Mouse (Mus musculus): Measurements from ENCODE around the gene Top1. TPM values are rescaled to one million over a fixed set of nuclear protein-coding genes. Genes with fewer than 3 reads are reported as not detected.

The Top1 gene
- polyA plus RNA-seq (2014; fragmentation: Nextera tagmentation; extraction: Ambion mirVana) = 84.1 and 89.8 TPM in 2 replicates

GRCm38 (mm10) chr2:160645614-160646137 lies at the start of gene Top1:
TSS of gene Top1 (plus strand) at chr2:160645888.
- WGBS = under 1% methylated on average over 50 of the region's 50 CpGs
- ATAC-seq (replicated peaks; ENCODE audit: low FRiP score) = peak; percentile 98
- no peaks in the 10 kb centered on the region for H3K36me3 ChIP-seq (ENCODE audit: control insufficient read depth, insufficient read depth, low read length)

GRCm38 (mm10) chr2:160597582-160598281 lies 48.0 kb upstream of the Top1 start:
- H3K27ac ChIP-seq (ENCODE audit: low read depth, low read length) = no peak overlapping the region
- H3K27me3 ChIP-seq (replicated peaks; ENCODE audit: control insufficient read depth, insufficient read depth, low read length) = no peaks in the 10 kb centered on the region
- DNase-seq (ENCODE audit: low spot score) = peak; percentile 70
- no peaks in the 10 kb centered on the region for H3K9me3 ChIP-seq (ENCODE audit: control insufficient read depth, low read length)
- H3K9ac ChIP-seq (ENCODE audit: low read depth, low read length) = no peak overlapping the region
- peaks cover 5% of the 10 kb centered on the region for H3K4me1 ChIP-seq (replicated peaks; ENCODE audit: control insufficient read depth, insufficient read depth, low read length)
- 37% methylated on average over 12 of the region's 12 CpGs for WGBS
- peak; percentile 69 for ATAC-seq (replicated peaks; ENCODE audit: low FRiP score)
- no peak overlapping the region for H3K4me3 ChIP-seq (ENCODE audit: low read depth, low read length)
- H3K36me3 ChIP-seq (ENCODE audit: control insufficient read depth, insufficient read depth, low read length) = no peaks in the 10 kb centered on the region
- no peak overlapping the region for H3K4me2 ChIP-seq

More at GRCm38 (mm10) chr2:160645614-160646137, at the start of gene Top1:
- peaks cover 20% of the 10 kb centered on the region for H3K4me1 ChIP-seq (replicated peaks; ENCODE audit: control insufficient read depth, insufficient read depth, low read length)
- no peaks in the 10 kb centered on the region for H3K27me3 ChIP-seq (replicated peaks; ENCODE audit: control insufficient read depth, insufficient read depth, low read length)
- peak within 1 kb of the TSS; percentile 100 for H3K9ac ChIP-seq (ENCODE audit: low read depth, low read length)
- H3K9me3 ChIP-seq (ENCODE audit: control insufficient read depth, low read length) = no peaks in the 10 kb centered on the region
- H3K4me2 ChIP-seq = peak within 1 kb of the TSS; percentile 91
- H3K4me3 ChIP-seq (ENCODE audit: low read depth, low read length) = peak within 1 kb of the TSS; percentile 100
- H3K27ac ChIP-seq (ENCODE audit: low read depth, low read length) = peak within 1 kb of the TSS; percentile 96
- peak; percentile 97 for DNase-seq (ENCODE audit: low spot score)

GRCm38 (mm10) chr2:160601805-160602204 lies 43.9 kb upstream of the Top1 start:
- no peaks in the 10 kb centered on the region for H3K27me3 ChIP-seq (replicated peaks; ENCODE audit: control insufficient read depth, insufficient read depth, low read length)
- no peak for DNase-seq (ENCODE audit: low spot score)
- WGBS = 36% methylated on average over 1 of the region's 1 CpGs
- no peaks in the 10 kb centered on the region for H3K36me3 ChIP-seq (ENCODE audit: control insufficient read depth, insufficient read depth, low read length)
- H3K27ac ChIP-seq (ENCODE audit: low read depth, low read length) = no peak overlapping the region
- ATAC-seq (replicated peaks; ENCODE audit: low FRiP score) = 0 out of 2 replicates have a peak, but pooled peaks have one; percentile 32
- no peak overlapping the region for H3K9ac ChIP-seq (ENCODE audit: low read depth, low read length)
- H3K4me1 ChIP-seq (replicated peaks; ENCODE audit: control insufficient read depth, insufficient read depth, low read length) = peaks cover 7% of the 10 kb centered on the region
- no peak overlapping the region for H3K4me2 ChIP-seq
- no peak overlapping the region for H3K4me3 ChIP-seq (ENCODE audit: low read depth, low read length)
- no peaks in the 10 kb centered on the region for H3K9me3 ChIP-seq (ENCODE audit: control insufficient read depth, low read length)

- H3K27ac ChIP-seq (ENCODE audit: low read depth, low read length) = peak overlapping the region; percentile 92
- no peak overlapping the region for H3K4me3 ChIP-seq (ENCODE audit: low read depth, low read length)
- H3K36me3 ChIP-seq (ENCODE audit: control insufficient read depth, insufficient read depth, low read length) = no peaks in the 10 kb centered on the region
- peak; percentile 97 for ATAC-seq (replicated peaks; ENCODE audit: low FRiP score)
- H3K27me3 ChIP-seq (replicated peaks; ENCODE audit: control insufficient read depth, insufficient read depth, low read length) = no peaks in the 10 kb centered on the region
- H3K4me1 ChIP-seq (replicated peaks; ENCODE audit: control insufficient read depth, insufficient read depth, low read length) = peaks cover 7% of the 10 kb centered on the region
- 50% methylated on average over 10 of the region's 10 CpGs for WGBS
- H3K4me2 ChIP-seq = peak overlapping the region; percentile 44
- DNase-seq (ENCODE audit: low spot score) = peak; percentile 46
- H3K9ac ChIP-seq (ENCODE audit: low read depth, low read length) = peak overlapping the region; percentile 37; the same call in 1 of the 2 replicates
- H3K9me3 ChIP-seq (ENCODE audit: control insufficient read depth, low read length) = no peaks in the 10 kb centered on the region
Observed at GRCm38 (mm10) chr2:160603154-160603933, 42.3 kb upstream of the Top1 start.

GRCm38 (mm10) chr2:160610012-160610411 lies 35.7 kb upstream of the Top1 start:
- H3K27ac ChIP-seq (ENCODE audit: low read depth, low read length) = no peak overlapping the region
- no peaks in the 10 kb centered on the region for H3K27me3 ChIP-seq (replicated peaks; ENCODE audit: control insufficient read depth, insufficient read depth, low read length)
- DNase-seq (ENCODE audit: low spot score) (no peak), ATAC-seq (replicated peaks; ENCODE audit: low FRiP score) (no peak)
- no peaks in the 10 kb centered on the region for H3K4me1 ChIP-seq (replicated peaks; ENCODE audit: control insufficient read depth, insufficient read depth, low read length)
- H3K4me3 ChIP-seq (ENCODE audit: low read depth, low read length) = no peak overlapping the region
- H3K9me3 ChIP-seq (ENCODE audit: control insufficient read depth, low read length) = no peaks in the 10 kb centered on the region
- no peaks in the 10 kb centered on the region for H3K36me3 ChIP-seq (ENCODE audit: control insufficient read depth, insufficient read depth, low read length)
- 60% methylated on average over 2 of the region's 2 CpGs for WGBS
- H3K9ac ChIP-seq (ENCODE audit: low read depth, low read length) = no peak overlapping the region
- no peak overlapping the region for H3K4me2 ChIP-seq

GRCm38 (mm10) chr2:160613186-160613919 lies 32.3 kb upstream of the Top1 start:
- Histone ChIP-seq H3K27me3 (replicated peaks; ENCODE audit: control insufficient read depth, insufficient read depth, low read length) (no peaks in the 10 kb centered on the region), H3K4me1 (replicated peaks; ENCODE audit: control insufficient read depth, insufficient read depth, low read length) (no peaks in the 10 kb centered on the region; the same call in 1 of the 2 replicates), H3K4me2 (no peak overlapping the region), H3K9ac (ENCODE audit: low read depth, low read length) (no peak overlapping the region), H3K36me3 (ENCODE audit: control insufficient read depth, insufficient read depth, low read length) (no peaks in the 10 kb centered on the region), H3K9me3 (ENCODE audit: control insufficient read depth, low read length) (no peaks in the 10 kb centered on the region), H3K27ac (ENCODE audit: low read depth, low read length) (no peak overlapping the region), H3K4me3 (ENCODE audit: low read depth, low read length) (no peak overlapping the region)
- ATAC-seq (replicated peaks; ENCODE audit: low FRiP score) (no peak), DNase-seq (ENCODE audit: low spot score) (no peak)
- 78% methylated on average over 5 of the region's 5 CpGs for WGBS

- Histone ChIP-seq H3K36me3 (ENCODE audit: control insufficient read depth, insufficient read depth, low read length) (no peaks in the 10 kb centered on the region), H3K9me3 (ENCODE audit: control insufficient read depth, low read length) (no peaks in the 10 kb centered on the region), H3K4me2 (no peak overlapping the region), H3K9ac (ENCODE audit: low read depth, low read length) (no peak overlapping the region), H3K4me3 (ENCODE audit: low read depth, low read length) (no peak overlapping the region), H3K27me3 (replicated peaks; ENCODE audit: control insufficient read depth, insufficient read depth, low read length) (no peaks in the 10 kb centered on the region), H3K4me1 (replicated peaks; ENCODE audit: control insufficient read depth, insufficient read depth, low read length) (peaks cover 20% of the 10 kb centered on the region), H3K27ac (ENCODE audit: low read depth, low read length) (no peak overlapping the region)
- 82% methylated on average over 6 of the region's 6 CpGs for WGBS
- ATAC-seq (replicated peaks; ENCODE audit: low FRiP score) (no peak), DNase-seq (ENCODE audit: low spot score) (no peak)
Observed at GRCm38 (mm10) chr2:160617741-160618140, 27.9 kb upstream of the Top1 start.

- Histone ChIP-seq H3K4me2 (peak overlapping the region; percentile 59; the same call in 1 of the 2 replicates), H3K27ac (ENCODE audit: low read depth, low read length) (peak overlapping the region; percentile 53), H3K4me1 (replicated peaks; ENCODE audit: control insufficient read depth, insufficient read depth, low read length) (peaks cover 20% of the 10 kb centered on the region), H3K36me3 (ENCODE audit: control insufficient read depth, insufficient read depth, low read length) (no peaks in the 10 kb centered on the region), H3K27me3 (replicated peaks; ENCODE audit: control insufficient read depth, insufficient read depth, low read length) (no peaks in the 10 kb centered on the region), H3K9ac (ENCODE audit: low read depth, low read length) (no peak overlapping the region), H3K4me3 (ENCODE audit: low read depth, low read length) (peak overlapping the region; percentile 4; the same call in 1 of the 2 replicates), H3K9me3 (ENCODE audit: control insufficient read depth, low read length) (no peaks in the 10 kb centered on the region)
- no peak for DNase-seq (ENCODE audit: low spot score)
- ATAC-seq (replicated peaks; ENCODE audit: low FRiP score) = peak; percentile 10; the same call in 1 of the 2 replicates
- WGBS = 66% methylated on average over 6 of the region's 6 CpGs
Observed at GRCm38 (mm10) chr2:160618619-160619220, 27.0 kb upstream of the Top1 start.
